Mouse (Mus musculus) gastrocnemius, adult 8-10 months (tissue): ENCODE results near the gene Adpgk. TPM values are rescaled to one million over a fixed set of nuclear protein-coding genes. Genes with fewer than 3 reads are reported as not detected.

Experiments used
- total RNA-seq, 4 experiments: library from RNA; stranded (reverse); gene quantifications; 2 replicates each; pipeline ENCODE4 v1.2.4; 2022

Adpgk gene
- total RNA-seq, 4 experiments from 2014 or later = 6.1 to 7.6 (median 7.3) TPM

Other genes with a start within 250 kb of the Adpgk start
- gene Bbs4, start 62.0 kb downstream of the Adpgk start, total RNA-seq = 1 to 10 TPM; 4.2 to 7.1 (median 5.0) TPM
- 100 to 1,000 TPM; 101 to 124 (median 111) TPM for gene Arih1, start 195.1 kb downstream of the Adpgk start, total RNA-seq
- gene Hexa, start 248.0 kb downstream of the Adpgk start, total RNA-seq = 10 to 100 TPM; 36.4 to 39.3 (median 39.1) TPM
- under 1 TPM in 3 of 4 experiments, not detected in 1; 0.36 to 0.86 (median 0.54) TPM for gene Tmem202, start 248.3 kb downstream of the Adpgk start, total RNA-seq